Mouse (Mus musculus): ENCODE measurements around the gene Mrps16.

Mrps16 gene

GRCm38 (mm10) chr14:20393205-20393913 lies at the start of gene Mrps16:
Gene Mrps16, minus strand, starts transcription at chr14:20393634.
- in situ Hi-C loops (cut with MboI; ENCODE audit: low sequenced_read_pairs), result no loop called here

GRCm38 (mm10) chr14:20442252-20442651 lies 48.8 kb upstream of the Mrps16 start:
- in situ Hi-C loops (cut with MboI; ENCODE audit: low sequenced_read_pairs), result no loop called here

GRCm38 (mm10) chr14:20436976-20437375 lies 43.5 kb upstream of the Mrps16 start:
- in situ Hi-C loops (cut with MboI; ENCODE audit: low sequenced_read_pairs), result no loop called here

GRCm38 (mm10) chr14:20432420-20432819 lies 39.0 kb upstream of the Mrps16 start:
- in situ Hi-C loops (cut with MboI; ENCODE audit: low sequenced_read_pairs), result no loop called here

GRCm38 (mm10) chr14:20431726-20432125 lies 38.3 kb upstream of the Mrps16 start:
- in situ Hi-C loops (cut with MboI; ENCODE audit: low sequenced_read_pairs), result no loop called here

- in situ Hi-C loops (cut with MboI; ENCODE audit: low sequenced_read_pairs), result no loop called here
Measured at GRCm38 (mm10) chr14:20429833-20430232, 36.4 kb upstream of the Mrps16 start.

GRCm38 (mm10) chr14:20428593-20428992 lies 35.2 kb upstream of the Mrps16 start:
- in situ Hi-C loops (cut with MboI; ENCODE audit: low sequenced_read_pairs), result no loop called here

GRCm38 (mm10) chr14:20423046-20423445 lies 29.6 kb upstream of the Mrps16 start:
- in situ Hi-C loops (cut with MboI; ENCODE audit: low sequenced_read_pairs), result no loop called here

GRCm38 (mm10) chr14:20422257-20422656 lies 28.8 kb upstream of the Mrps16 start:
- in situ Hi-C loops (cut with MboI; ENCODE audit: low sequenced_read_pairs), result no loop called here

- in situ Hi-C loops (cut with MboI; ENCODE audit: low sequenced_read_pairs), result no loop called here
Measured at GRCm38 (mm10) chr14:20400071-20400470, 6.6 kb upstream of the Mrps16 start.

GRCm38 (mm10) chr14:20398864-20399263 lies 5.4 kb upstream of the Mrps16 start:
- in situ Hi-C loops (cut with MboI; ENCODE audit: low sequenced_read_pairs), result no loop called here

GRCm38 (mm10) chr14:20397220-20397619 lies 3.8 kb upstream of the Mrps16 start:
- in situ Hi-C loops (cut with MboI; ENCODE audit: low sequenced_read_pairs), result no loop called here

GRCm38 (mm10) chr14:20392326-20392725 lies 1.1 kb downstream of the Mrps16 start:
- in situ Hi-C loops (cut with MboI; ENCODE audit: low sequenced_read_pairs), result no loop called here

- in situ Hi-C loops (cut with MboI; ENCODE audit: low sequenced_read_pairs), result no loop called here
Measured at GRCm38 (mm10) chr14:20389446-20390079, 3.9 kb downstream of the Mrps16 start.

GRCm38 (mm10) chr14:20388441-20389129 lies 4.8 kb downstream of the Mrps16 start, which contains the start of gene Dnajc9:
Gene Dnajc9, minus strand, starts transcription at chr14:20388910.
- in situ Hi-C loops (cut with MboI; ENCODE audit: low sequenced_read_pairs), result no loop called here

GRCm38 (mm10) chr14:20379753-20380430 lies 13.5 kb downstream of the Mrps16 start:
- in situ Hi-C loops (cut with MboI; ENCODE audit: low sequenced_read_pairs), result no loop called here

- in situ Hi-C loops (cut with MboI; ENCODE audit: low sequenced_read_pairs), result no loop called here
Measured at GRCm38 (mm10) chr14:20379087-20379640, 14.3 kb downstream of the Mrps16 start.

- in situ Hi-C loops (cut with MboI; ENCODE audit: low sequenced_read_pairs), result no loop called here
Measured at GRCm38 (mm10) chr14:20378313-20379061, 14.9 kb downstream of the Mrps16 start.

GRCm38 (mm10) chr14:20377112-20377521 lies 16.3 kb downstream of the Mrps16 start:
- in situ Hi-C loops (cut with MboI; ENCODE audit: low sequenced_read_pairs), result no loop called here

GRCm38 (mm10) chr14:20371854-20372253 lies 21.6 kb downstream of the Mrps16 start:
- in situ Hi-C loops (cut with MboI; ENCODE audit: low sequenced_read_pairs), result no loop called here
